Mouse (Mus musculus): ENCODE results near the gene Psen2.

The Psen2 gene

GRCm38 (mm10) chr1:180195703-180196381 lies 67.4 kb downstream of the Psen2 start:
- peak; percentile 96 for DNase-seq

GRCm38 (mm10) chr1:180194781-180195471 lies 68.3 kb downstream of the Psen2 start:
- DNase-seq = peak in 1 of 2 experiments; percentile 31

- no peak for DNase-seq
These were observed 69.2 kb downstream of the Psen2 start for GRCm38 (mm10) chr1:180194048-180194447.

- DNase-seq = no peak
These were observed 69.8 kb downstream of the Psen2 start for GRCm38 (mm10) chr1:180193391-180193935.

GRCm38 (mm10) chr1:180192866-180193265 lies 70.4 kb downstream of the Psen2 start:
- DNase-seq = no peak

GRCm38 (mm10) chr1:180191651-180192220 lies 71.5 kb downstream of the Psen2 start:
- no peak for DNase-seq

GRCm38 (mm10) chr1:180191112-180191511 lies 72.1 kb downstream of the Psen2 start:
- DNase-seq = no peak

- no peak for DNase-seq
These were observed 74.3 kb downstream of the Psen2 start for GRCm38 (mm10) chr1:180188951-180189350.

- DNase-seq = no peak
These were observed 76.9 kb downstream of the Psen2 start for GRCm38 (mm10) chr1:180186371-180186770.

- no peak for DNase-seq
These were observed 77.4 kb downstream of the Psen2 start for GRCm38 (mm10) chr1:180185877-180186276.

GRCm38 (mm10) chr1:180184768-180185167 lies 78.5 kb downstream of the Psen2 start:
- no peak for DNase-seq

GRCm38 (mm10) chr1:180183525-180184159 lies 79.6 kb downstream of the Psen2 start:
- DNase-seq = no peak

GRCm38 (mm10) chr1:180182731-180183130 lies 80.5 kb downstream of the Psen2 start:
- no peak for DNase-seq

- no peak for DNase-seq
These were observed 81.3 kb downstream of the Psen2 start for GRCm38 (mm10) chr1:180181966-180182319.

GRCm38 (mm10) chr1:180181304-180181965 lies 81.8 kb downstream of the Psen2 start:
- DNase-seq = no peak

GRCm38 (mm10) chr1:180179840-180180239 lies 83.4 kb downstream of the Psen2 start:
- DNase-seq = no peak

- DNase-seq = no peak
These were observed 84.1 kb downstream of the Psen2 start for GRCm38 (mm10) chr1:180179100-180179499.

- DNase-seq = no peak
These were observed 84.9 kb downstream of the Psen2 start for GRCm38 (mm10) chr1:180178340-180178739.

Measured in spleen, adult 18-20 months (tissue).